Mouse (Mus musculus) lung, adult 2 months (tissue): ENCODE measurements at regions not wholly inside any gene's neighbourhood (a gene's known extent, or its start where the extent isn't known, plus 50 kb on each side); places are given as distances from the start of the nearest gene placed in this dataset.

ENCODE experiments used
- DNase-seq: peaks from one replicate; pipeline ENCODE4 v3.0.0; 2022
- H3K4me1 ChIP-seq: fragments of 200-500 bp; 2 replicates; pipeline ENCODE4 v1.6.1; 2011; ENCODE audit warnings: low read length; ENCODE audit not compliant: control insufficient read depth, insufficient read depth
- H3K4me3 ChIP-seq: fragments of 200-500 bp; replicated peaks from 2 replicates; pipeline ENCODE3; 2011; ENCODE audit warnings: low read depth, mild to moderate bottlenecking, control low read depth, low read length; ENCODE audit errors: extremely low read depth
- CTCF ChIP-seq: fragments of 200-500 bp; IDR thresholded peaks from 2 replicates; pipeline ENCODE4 v1.5.1; 2011; ENCODE audit warnings: mild to moderate bottlenecking, low read length, control low read depth; ENCODE audit not compliant: insufficient read depth
- POLR2A ChIP-seq: fragments of 200-500 bp; IDR thresholded peaks from 2 replicates; pipeline ENCODE4 v1.6.1; 2011; ENCODE audit warnings: low read depth, mild to moderate bottlenecking, control low read depth, low read length, borderline replicate concordance; ENCODE audit errors: extremely low read depth
- WGBS: fragments of 180-500 bp; shearing (Covaris S2); methylation state at CpG from one replicate; pipeline ENCODE4 v1.1.7; 2018; 5-methylcytosine and 5-hydroxymethylcytosine counted together

- no peaks in the 10 kb centered on the region for H3K4me1 ChIP-seq
- no peak for DNase-seq
- 50% methylated on average over 3 of the region's 3 CpGs for WGBS
- TF ChIP-seq CTCF (no peak), POLR2A (no peak)
- H3K4me3 ChIP-seq = no peak overlapping the region
Observed at GRCm38 (mm10) chr3:70097813-70098212, 90.4 kb downstream of the Otol1 start.

- WGBS = 59% methylated on average over 7 of the region's 7 CpGs
- Histone ChIP-seq H3K4me3 (no peak overlapping the region), H3K4me1 (no peaks in the 10 kb centered on the region)
- TF ChIP-seq CTCF (no peak), POLR2A (no peak)
- DNase-seq = no peak
Observed at GRCm38 (mm10) chr3:70102091-70102490, 94.7 kb downstream of the Otol1 start.

GRCm38 (mm10) chr3:70102593-70103213 lies 95.3 kb downstream of the Otol1 start:
- Histone ChIP-seq H3K4me3 (no peak overlapping the region), H3K4me1 (no peaks in the 10 kb centered on the region)
- TF ChIP-seq POLR2A (no peak), CTCF (no peak)
- 74% methylated on average over 10 of the region's 10 CpGs for WGBS
- DNase-seq = no peak

GRCm38 (mm10) chr3:70103983-70104827 lies 96.8 kb downstream of the Otol1 start:
- TF ChIP-seq POLR2A (no peak), CTCF (peak; percentile 32)
- peak; percentile 48 for DNase-seq
- Histone ChIP-seq H3K4me3 (peak overlapping the region; percentile 48), H3K4me1 (no peaks in the 10 kb centered on the region)
- 2% methylated on average over 21 of the region's 21 CpGs for WGBS

GRCm38 (mm10) chr3:70104828-70105399 lies 97.5 kb downstream of the Otol1 start:
- peak; percentile 24 for DNase-seq
- H3K4me3 ChIP-seq = no peak overlapping the region
- no peaks in the 10 kb centered on the region for H3K4me1 ChIP-seq
- TF ChIP-seq POLR2A = no peak
- peak; percentile 80 for TF ChIP-seq CTCF
- WGBS = 13% methylated on average over 7 of the region's 7 CpGs

GRCm38 (mm10) chr3:70105561-70105960 lies 98.1 kb downstream of the Otol1 start:
- WGBS = 61% methylated on average over 1 of the region's 1 CpGs
- no peak for DNase-seq
- no peak for TF ChIP-seq CTCF
- TF ChIP-seq POLR2A = no peak

GRCm38 (mm10) chr3:70106141-70106540 lies 98.7 kb downstream of the Otol1 start:
- DNase-seq = no peak
- Histone ChIP-seq H3K4me3 (no peak overlapping the region), H3K4me1 (no peaks in the 10 kb centered on the region)
- WGBS = 74% methylated on average over 2 of the region's 2 CpGs
- no peak for TF ChIP-seq CTCF
- no peak for TF ChIP-seq POLR2A

More at GRCm38 (mm10) chr3:70105561-70105960, 98.1 kb downstream of the Otol1 start:
- Histone ChIP-seq H3K4me1 (no peaks in the 10 kb centered on the region), H3K4me3 (no peak overlapping the region)

- no peak for DNase-seq
- no peak overlapping the region for H3K4me3 ChIP-seq
- TF ChIP-seq POLR2A (no peak), CTCF (no peak)
- 81% methylated on average over 1 of the region's 1 CpGs for WGBS
- no peaks in the 10 kb centered on the region for H3K4me1 ChIP-seq
Observed at GRCm38 (mm10) chr3:70126212-70126611, 118.8 kb downstream of the Otol1 start.

GRCm38 (mm10) chr3:70130241-70131029 lies 123.0 kb downstream of the Otol1 start:
- Histone ChIP-seq H3K4me1 (0 out of 2 replicates have a peak, but pooled peaks cover 2% of the 10 kb centered on the region), H3K4me3 (no peak overlapping the region)
- 80% methylated on average over 8 of the region's 8 CpGs for WGBS
- no peak for DNase-seq
- TF ChIP-seq POLR2A (no peak), CTCF (no peak)

GRCm38 (mm10) chr3:70134963-70135362 lies 127.5 kb downstream of the Otol1 start:
- WGBS = 67% methylated on average over 2 of the region's 2 CpGs
- DNase-seq = no peak
- TF ChIP-seq POLR2A (no peak), CTCF (no peak)
- 0 out of 2 replicates have a peak, but pooled peaks cover 2% of the 10 kb centered on the region for H3K4me1 ChIP-seq
- H3K4me3 ChIP-seq = no peak overlapping the region
